14 mouse cellular contexts compared by ENCODE assay signal in the genomic region with DNA sequence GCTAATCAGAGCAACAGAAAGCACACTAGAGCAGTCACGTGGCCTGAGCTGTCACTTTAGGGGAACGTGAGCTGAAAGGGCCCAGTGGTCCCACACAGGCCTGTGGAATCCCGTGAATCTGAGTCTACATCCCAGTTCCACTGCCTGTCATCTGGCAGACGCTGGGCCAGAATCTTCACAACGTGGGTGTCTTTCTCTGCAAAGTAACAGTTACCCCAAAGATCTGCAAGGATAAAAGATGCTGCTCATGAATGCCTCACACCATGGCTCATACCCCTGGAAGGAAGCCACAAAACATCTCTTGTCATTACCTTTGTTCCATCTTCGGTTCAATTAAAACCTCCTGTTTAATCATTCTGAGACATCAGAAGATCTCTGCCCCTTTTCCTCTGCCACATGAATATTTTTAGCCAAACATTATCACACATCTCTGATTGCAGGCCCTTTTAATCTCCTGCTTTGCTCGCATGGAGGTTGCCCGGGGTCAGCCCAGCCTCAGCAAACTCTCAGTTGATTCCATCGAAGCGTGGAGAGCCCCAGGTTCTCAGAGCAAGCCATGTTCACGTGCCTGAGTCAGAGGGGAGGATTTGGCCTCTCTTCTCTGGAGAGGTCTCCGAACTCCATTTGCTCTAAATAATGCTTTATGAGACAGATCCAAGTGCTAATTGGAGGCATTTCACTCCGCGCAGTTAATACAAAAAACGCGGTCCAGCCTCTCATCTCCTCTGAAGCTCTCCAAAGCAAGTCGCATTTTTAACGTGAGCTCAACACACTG.
DNase-seq lines count a peak whose midpoint lies in the region; ATAC-seq and TF ChIP-seq lines count a peak whose summit lies in the region.
"Had no signal": no experiment of that assay in that cellular context is flagged by ENCODE, and none has a peak within 500 bp of the region (broad histone marks: within the 10 kb centered on the region; RNA-seq: fewer than 3 reads in every experiment).

No protein-coding gene starts in this region.

- H3K4me3 ChIP-seq in intestine, embryonic 14.5 days (ENCODE audit: low read depth, low read length) = no peak overlapping the region
- H3K4me3 ChIP-seq in intestine, embryonic 15.5 days (replicated peaks) = no peak overlapping the region
- H3K4me3 ChIP-seq in neural tube, embryonic 15.5 days (replicated peaks) = no peak overlapping the region
- H3K4me3 ChIP-seq in stomach, postnatal 0 days (ENCODE audit: low read depth, low read length) = no peak overlapping the region

- no peaks in the 10 kb centered on the region for H3K9me3 ChIP-seq in intestine, embryonic 14.5 days (ENCODE audit: control insufficient read depth, low read length)
- H3K9me3 ChIP-seq in intestine, embryonic 15.5 days = no peaks in the 10 kb centered on the region
- H3K9me3 ChIP-seq in neural tube, embryonic 15.5 days (replicated peaks) = no peaks in the 10 kb centered on the region
- no peaks in the 10 kb centered on the region for H3K9me3 ChIP-seq in stomach, postnatal 0 days (ENCODE audit: control insufficient read depth, low read length)

- no peaks in the 10 kb centered on the region for H3K36me3 ChIP-seq in intestine, embryonic 14.5 days (ENCODE audit: control insufficient read depth, insufficient read depth, low read length)
- H3K36me3 ChIP-seq in intestine, embryonic 15.5 days = no peaks in the 10 kb centered on the region
- H3K36me3 ChIP-seq in neural tube, embryonic 15.5 days = no peaks in the 10 kb centered on the region
- no peaks in the 10 kb centered on the region for H3K36me3 ChIP-seq in stomach, postnatal 0 days (ENCODE audit: control insufficient read depth, insufficient read depth, low read length)

- TF ChIP-seq POLR2A in brain, embryonic 14.5 days (IDR thresholded peaks at IDR 0.05; ENCODE audit: borderline replicate concordance, extremely low read depth, insufficient read depth, insufficient read length, poor library complexity, severe bottlenecking) = no peak

- peak; percentile 34 to 60 for DNase-seq in cerebellum, postnatal 10 days
- DNase-seq in intestine, embryonic 14.5 days (ENCODE audit: low spot score) = peak; percentile 44
- DNase-seq in brain, embryonic 14.5 days (ENCODE audit: low read depth) = peak; percentile 71
- DNase-seq in left cerebral cortex, adult 8-10 months (ENCODE audit: low spot score in 2 of 2) = peak; percentile 4 to 18
- DNase-seq in stomach, postnatal 0 days (ENCODE audit: low spot score) = no peak
- DNase-seq: adrenal gland, adult 8-10 months; cerebellum, adult 11 months; heart, postnatal 10 days; thymus, postnatal 14 days had no signal

- peaks cover 15% of the 10 kb centered on the region; the same call in 1 of the 2 replicates for H3K4me1 ChIP-seq in intestine, embryonic 14.5 days (replicated peaks; ENCODE audit: control insufficient read depth, insufficient read depth, low read length)
- peaks cover 7% of the 10 kb centered on the region; the same call in 1 of the 2 replicates for H3K4me1 ChIP-seq in intestine, embryonic 15.5 days (replicated peaks)
- peaks cover 19% of the 10 kb centered on the region for H3K4me1 ChIP-seq in neural tube, embryonic 15.5 days
- H3K4me1 ChIP-seq in stomach, postnatal 0 days (replicated peaks; ENCODE audit: control insufficient read depth, insufficient read depth) = no peaks in the 10 kb centered on the region

- WGBS in intestine, embryonic 14.5 days = 53% methylated on average over 18 of the region's 18 CpGs
- 58% methylated on average over 18 of the region's 18 CpGs for WGBS in intestine, embryonic 15.5 days
- whole genome bisulfite sequencing in neural tube, embryonic 15.5 days = 53% methylated on average over 18 of the region's 18 CpGs
- WGBS in stomach, postnatal 0 days = 64% methylated on average over 18 of the region's 18 CpGs

- H3K27me3 ChIP-seq in intestine, embryonic 14.5 days (replicated peaks; ENCODE audit: control insufficient read depth, insufficient read depth, low read length) = no peaks in the 10 kb centered on the region
- H3K27me3 ChIP-seq in intestine, embryonic 15.5 days (replicated peaks) = no peaks in the 10 kb centered on the region
- no peaks in the 10 kb centered on the region for H3K27me3 ChIP-seq in neural tube, embryonic 15.5 days (replicated peaks)
- no peaks in the 10 kb centered on the region for H3K27me3 ChIP-seq in stomach, postnatal 0 days (ENCODE audit: control insufficient read depth, insufficient read depth, low read length)

- H3K27ac ChIP-seq in intestine, embryonic 14.5 days (ENCODE audit: low read depth) = no peak overlapping the region
- no peak overlapping the region for H3K27ac ChIP-seq in intestine, embryonic 15.5 days
- no peak overlapping the region for H3K27ac ChIP-seq in neural tube, embryonic 15.5 days (replicated peaks)
- no peak overlapping the region for H3K27ac ChIP-seq in stomach, postnatal 0 days (replicated peaks)

- TF ChIP-seq EP300 in stomach, postnatal 0 days (optimal IDR thresholded peaks at IDR 0.05) = no peak

- no peak for ATAC-seq in cerebellum, adult (ENCODE audit: insufficient number of reproducible peaks, low FRiP score, low TSS enrichment)
- ATAC-seq in intestine, embryonic 14.5 days (replicated peaks; ENCODE audit: low FRiP score, low TSS enrichment, low read depth) = no peak
- ATAC-seq in intestine, embryonic 15.5 days = no peak
- ATAC-seq in neural tube, embryonic 15.5 days (ENCODE audit: low FRiP score) = no peak
- no peak for ATAC-seq in stomach, postnatal 0 days (ENCODE audit: low FRiP score, low TSS enrichment)
- ATAC-seq: lung, postnatal 0 days had no signal

- no peak overlapping the region for H3K4me2 ChIP-seq in intestine, embryonic 14.5 days (ENCODE audit: low read length)
- H3K4me2 ChIP-seq in intestine, embryonic 15.5 days (replicated peaks) = no peak overlapping the region
- H3K4me2 ChIP-seq in neural tube, embryonic 15.5 days = no peak overlapping the region
- H3K4me2 ChIP-seq in stomach, postnatal 0 days (replicated peaks; ENCODE audit: low read depth) = no peak overlapping the region
- H3K4me2 ChIP-seq: midbrain, embryonic 11.5 days had no signal

- H3K9ac ChIP-seq in intestine, embryonic 14.5 days (ENCODE audit: low read length) = no peak overlapping the region
- no peak overlapping the region for H3K9ac ChIP-seq in intestine, embryonic 15.5 days
- H3K9ac ChIP-seq in neural tube, embryonic 15.5 days (replicated peaks) = no peak overlapping the region
- no peak overlapping the region for H3K9ac ChIP-seq in stomach, postnatal 0 days (ENCODE audit: low read length)

- TF ChIP-seq CTCF in brain, embryonic 14.5 days (IDR thresholded peaks at IDR 0.05; ENCODE audit: borderline replicate concordance, extremely low read depth, insufficient read depth, insufficient read length) = no peak
- TF ChIP-seq CTCF in stomach, postnatal 0 days (IDR thresholded peaks at IDR 0.05; ENCODE audit: low read depth) = no peak
